Mouse (Mus musculus): ENCODE measurements at regions not wholly inside any gene's neighbourhood (a gene's known extent, or its start where the extent isn't known, plus 50 kb on each side); places are given as distances from the start of the nearest gene placed in this dataset.

DNA sequence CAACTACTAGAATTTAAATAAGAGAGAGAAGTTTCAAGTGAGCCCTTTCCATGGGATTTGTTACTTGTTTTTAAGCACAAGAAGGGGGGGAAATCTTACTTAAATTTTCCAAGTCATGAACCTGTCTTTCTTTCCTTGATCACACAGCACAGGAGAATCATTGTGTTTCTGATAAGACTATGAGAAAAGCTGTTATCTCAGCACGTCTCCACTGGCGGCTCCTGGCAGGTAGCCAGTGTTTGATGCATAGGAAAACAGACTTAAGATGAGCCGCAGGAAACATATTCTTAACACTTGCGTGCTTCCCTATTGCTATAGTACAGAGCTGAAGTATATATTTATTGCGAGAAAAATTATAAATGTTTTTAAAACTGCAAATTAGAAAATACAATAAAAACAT, 920.3 kb downstream of the Efna5 start:
- no peak for DNase-seq

DNA sequence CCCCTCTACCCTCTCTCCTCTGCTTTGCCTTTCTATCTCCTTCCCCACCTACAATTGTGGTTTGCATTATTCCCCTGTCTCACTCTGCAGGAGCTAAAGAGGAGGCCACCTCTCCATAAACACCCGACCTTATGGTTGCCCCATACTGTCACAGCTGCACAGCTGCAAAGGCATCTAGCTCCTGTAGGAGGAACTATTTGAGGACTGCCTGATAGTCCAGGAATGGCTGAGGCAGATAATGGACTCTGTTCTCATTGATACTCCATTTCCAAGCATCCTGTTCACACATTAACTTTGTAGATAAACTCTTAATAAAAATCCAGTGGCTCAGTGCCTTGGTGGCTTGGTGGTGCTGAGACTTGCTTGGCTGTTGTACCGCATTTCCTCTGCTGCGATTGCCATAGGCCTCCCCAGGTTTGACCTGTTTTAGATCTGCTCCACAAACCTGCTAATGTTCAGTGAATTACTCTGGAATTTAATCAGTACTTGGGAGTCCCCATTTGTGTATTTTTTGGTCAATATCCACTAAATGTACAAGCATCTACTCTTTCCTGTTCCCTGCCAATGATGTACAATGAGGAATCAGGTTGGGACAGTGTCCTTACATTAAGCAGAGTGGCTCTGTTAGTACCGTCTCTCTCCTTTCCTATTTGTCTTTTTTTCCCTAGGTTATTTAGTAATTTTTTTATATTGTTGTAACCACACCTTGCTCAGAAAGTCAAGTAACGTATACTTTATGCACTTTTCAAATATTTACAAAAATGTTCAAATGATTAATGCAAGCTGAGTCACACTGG, 920.9 kb downstream of the Efna5 start:
- DNase-seq, result no peak

DNA sequence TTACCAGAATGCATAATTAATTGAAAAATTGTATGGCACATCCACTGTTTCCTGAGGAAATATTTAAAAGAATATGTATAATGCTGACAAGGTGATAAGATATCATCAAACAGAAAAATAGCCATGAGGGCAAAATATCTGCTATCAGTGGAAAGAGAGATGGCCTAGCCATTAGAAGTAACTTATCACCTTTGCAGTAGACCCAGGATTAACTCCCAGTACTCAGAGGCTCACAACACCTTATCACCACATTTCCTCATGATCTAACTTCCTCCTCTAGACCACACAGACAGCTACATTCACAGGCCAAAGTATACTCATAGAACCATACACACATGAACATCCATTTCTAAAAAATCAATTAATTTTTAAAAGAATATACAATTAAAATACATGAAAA, 963.4 kb downstream of the Efna5 start:
- no peak for DNase-seq

DNA sequence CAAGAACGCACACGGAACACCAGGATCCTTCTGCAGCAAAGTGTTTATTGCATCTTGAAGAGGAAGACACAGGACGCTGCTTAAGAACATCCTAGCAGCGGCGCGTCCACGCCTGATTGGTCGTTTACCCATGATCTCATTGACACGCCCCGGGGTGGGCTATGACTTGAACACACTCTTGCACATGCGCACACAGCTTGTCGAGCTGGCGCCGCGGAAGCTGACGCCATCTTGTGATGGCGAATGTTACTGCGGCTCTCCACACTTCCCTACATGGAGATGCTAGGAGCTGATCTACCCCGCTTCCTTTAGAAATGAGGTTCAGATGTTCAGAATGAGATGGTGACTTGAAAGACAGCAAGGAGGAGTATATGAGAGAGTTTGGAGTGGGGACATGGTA, 978.2 kb downstream of the Efna5 start:
- DNase-seq, result no peak

DNA sequence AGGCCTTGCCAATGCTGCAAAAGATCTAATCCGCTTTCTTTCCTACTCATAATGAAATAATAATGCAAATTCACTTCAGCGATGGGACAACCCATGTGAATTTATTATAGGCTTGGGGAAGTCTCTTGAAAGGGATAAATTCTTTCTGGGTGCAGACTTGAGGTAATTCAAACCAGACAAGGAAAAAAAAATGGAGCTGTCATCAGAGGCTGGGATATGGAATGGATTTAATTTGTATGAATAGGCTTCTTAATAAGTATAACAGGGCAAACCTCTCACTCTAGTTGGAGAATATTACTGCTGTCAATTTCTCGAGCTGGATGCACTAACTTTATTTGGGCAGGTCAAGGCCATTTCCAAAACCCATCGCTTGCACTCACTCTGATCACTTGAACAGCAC, 990.5 kb downstream of the Efna5 start:
- DNase-seq, result no peak

DNA sequence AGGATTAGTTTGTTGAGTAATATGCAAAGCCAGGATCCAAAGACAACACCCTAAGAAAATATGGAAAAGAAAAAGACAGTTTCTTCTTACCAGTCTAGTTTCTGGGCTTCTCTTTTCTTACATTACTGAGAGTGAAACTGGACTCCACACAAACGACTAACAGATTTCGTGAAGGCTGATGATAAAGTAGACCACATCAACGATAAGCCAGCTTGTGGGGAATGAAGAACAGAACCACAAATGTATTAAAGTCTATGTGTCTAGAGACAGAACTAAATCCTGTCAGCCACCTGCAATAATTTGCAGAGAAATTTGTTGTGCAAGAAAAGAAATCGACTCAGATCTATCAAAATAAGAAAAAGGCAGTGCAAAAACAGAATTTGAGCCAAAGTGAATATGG, 1015.0 kb downstream of the Efna5 start:
- DNase-seq, result no peak

DNA sequence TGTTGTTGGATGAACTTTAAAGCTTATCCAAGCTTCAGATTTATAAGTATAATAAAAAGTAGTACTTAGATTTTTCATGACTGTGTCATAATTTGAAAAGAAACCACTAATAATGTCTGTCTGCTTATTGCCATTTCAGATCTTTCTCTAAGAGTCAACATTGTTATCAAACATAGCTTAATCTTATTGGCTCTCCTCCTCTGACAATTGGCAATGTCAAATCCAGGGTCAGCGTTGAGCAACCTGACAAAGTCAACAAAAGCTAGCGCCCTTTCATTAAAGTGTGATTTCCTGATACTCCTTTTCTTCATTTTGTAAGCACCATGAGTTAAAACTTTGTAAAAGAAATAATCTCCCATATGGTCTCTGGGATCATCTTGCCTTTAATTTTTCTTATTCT, 1018.7 kb downstream of the Efna5 start:
- DNase-seq, result no peak

DNA sequence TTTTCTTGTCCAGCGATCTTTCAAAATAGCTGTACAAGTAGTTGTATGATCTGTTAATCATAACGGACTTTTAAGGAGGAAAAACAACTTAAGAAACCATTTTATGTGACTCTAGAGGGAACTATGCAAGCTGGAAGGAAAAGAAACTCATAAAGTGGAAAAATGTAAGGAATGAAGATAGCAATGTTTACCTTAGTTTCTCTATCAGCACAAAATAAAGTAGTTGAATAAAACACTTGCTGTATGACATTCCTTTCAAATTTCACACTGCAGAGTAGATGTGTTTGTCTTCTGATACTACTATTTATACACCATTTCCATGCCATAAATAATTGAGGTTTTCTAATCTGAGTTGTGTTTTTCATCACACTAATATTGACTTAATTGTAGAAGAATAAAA, 1043.6 kb downstream of the Efna5 start:
- no peak for DNase-seq

DNA sequence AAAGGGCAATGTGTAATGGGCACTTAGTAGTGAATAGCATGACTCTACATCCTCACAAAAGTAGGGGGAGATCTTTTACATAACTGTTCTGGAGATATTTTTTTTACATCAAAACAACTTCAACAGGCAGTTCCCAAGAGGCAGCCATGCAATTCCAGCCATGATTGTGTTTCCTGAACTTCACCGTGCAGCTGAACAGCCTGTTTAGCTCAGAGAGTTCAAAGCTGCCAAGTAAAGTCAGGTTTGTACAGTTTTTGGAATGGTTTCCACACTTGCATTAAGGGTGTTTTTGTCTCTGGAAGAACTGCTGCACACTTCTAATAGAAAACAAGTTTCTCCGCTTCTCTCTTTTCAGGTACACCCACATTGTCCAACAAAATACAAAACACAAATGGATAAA, 1065.6 kb downstream of the Efna5 start:
- peak; percentile 4 for DNase-seq

DNA sequence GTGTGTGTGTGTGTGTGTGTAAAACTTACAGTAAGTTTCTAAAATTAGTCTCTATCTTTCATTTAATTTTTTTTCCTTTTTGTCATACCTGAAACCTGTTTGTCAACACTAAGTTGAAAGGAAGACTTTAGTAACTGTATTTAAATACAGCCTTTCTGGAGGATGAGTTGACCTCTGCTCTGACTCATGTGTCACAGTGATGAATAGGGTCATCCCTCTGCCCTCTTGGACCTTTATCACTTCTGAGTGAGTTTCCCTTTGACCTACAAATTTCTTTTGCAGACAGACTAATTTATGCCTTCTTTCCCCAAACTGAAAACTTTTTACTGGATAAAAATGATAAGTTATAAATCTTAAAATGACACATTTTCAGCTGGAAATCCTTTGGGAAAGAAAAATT, 1112.8 kb downstream of the Efna5 start:
- DNase-seq, result peak; percentile 10

DNA sequence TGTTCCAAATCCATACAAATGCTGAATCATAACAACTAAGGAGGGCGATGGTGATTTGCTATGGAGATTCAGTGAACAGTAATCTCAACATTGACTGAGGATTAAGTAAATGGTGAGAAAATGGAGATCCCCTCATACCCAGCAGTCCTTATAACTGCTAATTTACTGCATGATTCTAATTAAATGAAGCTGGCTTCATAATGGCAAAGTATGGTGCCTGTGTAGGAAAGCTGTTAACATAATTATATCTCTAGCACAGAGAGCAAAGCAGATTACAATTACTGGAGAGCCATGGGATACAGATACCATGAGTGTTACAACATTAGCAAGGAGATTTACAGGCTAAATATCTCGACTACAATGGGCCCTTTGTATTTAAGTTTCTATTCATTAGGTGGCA, 1116.0 kb downstream of the Efna5 start:
- no peak for DNase-seq

Measured in adrenal gland, postnatal 10 days (tissue).